Mouse (Mus musculus) gastrocnemius, postnatal 4 days (tissue): ENCODE results near the gene Susd3. TPM values are rescaled to one million over a fixed set of nuclear protein-coding genes. Genes with fewer than 3 reads are reported as not detected.

Experiments used
- DNase-seq, 2 experiments: peaks; one replicate each; pipeline ENCODE4 v3.0.0; 2021 to 2022; ENCODE audit warnings: low spot score in 2 of 2, mixed read lengths in 2 of 2
- long read RNA-seq, 2 experiments: library from polyadenylated mRNA; stranded (forward); transcript quantifications; one replicate each; pipeline ENCODE4 v2.0.0; 2021
- total RNA-seq, 2 experiments: library from RNA; stranded (reverse); gene quantifications; 2 replicates each; pipeline ENCODE4 v1.2.3; 2021

The Susd3 gene
- total RNA-seq: 1 to 10 TPM in 1 of 2 experiments, under 1 TPM in 1; 0.61 to 1.5 TPM
- long read RNA-seq, experiment 1: 0 reads
- long read RNA-seq, experiment 2, partial matches to known transcripts: 0 of 1 reads
- long read RNA-seq, experiment 2, other reads (novel, unspliced or antisense): 0 of 1 reads

GRCm38 (mm10) chr13:49248467-49248862 lies at the start of gene Susd3:
TSS of gene Susd3 (minus strand) at chr13:49248706.
- DNase-seq: no peak

- DNase-seq: no peak
These were observed 47.8 kb upstream of the Susd3 start for GRCm38 (mm10) chr13:49296270-49296669.

- no peak for DNase-seq
These were observed 45.6 kb upstream of the Susd3 start for GRCm38 (mm10) chr13:49294108-49294507.

GRCm38 (mm10) chr13:49291949-49292348 lies 43.4 kb upstream of the Susd3 start:
- no peak for DNase-seq

GRCm38 (mm10) chr13:49291398-49291797 lies 42.9 kb upstream of the Susd3 start:
- DNase-seq: no peak

DNA sequence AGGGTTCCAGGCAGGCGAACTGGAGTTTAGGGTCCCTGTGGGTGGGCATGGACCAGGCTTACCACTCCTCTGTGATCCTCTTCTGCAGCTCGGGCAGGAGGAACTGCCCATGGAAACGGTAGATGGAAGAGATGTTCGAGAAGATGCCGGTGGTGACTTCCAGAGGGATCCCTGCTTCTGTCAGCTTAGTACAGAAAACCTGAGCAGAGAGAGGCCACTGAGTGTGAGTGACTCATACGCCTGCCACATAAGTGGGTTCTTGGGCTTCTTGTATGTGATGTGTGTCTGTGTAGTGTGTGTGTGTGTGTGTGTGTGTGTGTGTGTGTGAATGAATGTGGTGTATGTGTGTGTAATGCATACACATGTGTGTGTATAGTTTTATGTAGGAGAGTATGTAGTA lies 38.7 kb upstream of the Susd3 start:
- no peak for DNase-seq

GRCm38 (mm10) chr13:49286750-49287149 lies 38.2 kb upstream of the Susd3 start:
- DNase-seq: no peak

- no peak for DNase-seq
These were observed 35.2 kb upstream of the Susd3 start for GRCm38 (mm10) chr13:49283686-49284085.

- no peak for DNase-seq
These were observed 33.7 kb upstream of the Susd3 start for GRCm38 (mm10) chr13:49282168-49282567.

- no peak for DNase-seq
These were observed 23.6 kb upstream of the Susd3 start for GRCm38 (mm10) chr13:49271831-49272765.

DNA sequence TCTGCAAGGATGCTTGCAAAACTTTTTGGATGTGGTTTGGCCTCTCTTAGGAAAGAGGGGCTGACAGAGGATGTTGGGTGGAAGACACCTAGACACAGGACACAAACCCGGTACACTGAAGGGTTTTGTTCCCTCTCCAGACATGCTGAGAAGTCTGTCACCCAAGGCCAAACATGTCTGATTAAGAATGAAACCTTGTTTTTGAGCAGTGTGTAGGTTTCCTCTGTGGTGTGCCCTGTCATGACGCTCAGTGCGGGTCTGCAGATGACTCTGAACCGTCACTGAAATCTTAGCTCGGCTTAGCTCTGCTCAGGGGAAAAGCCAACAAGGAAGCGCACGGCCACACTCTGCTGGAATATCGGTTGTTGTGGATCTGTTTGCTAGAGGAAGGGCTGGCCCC lies 22.0 kb upstream of the Susd3 start:
- no peak for DNase-seq

DNA sequence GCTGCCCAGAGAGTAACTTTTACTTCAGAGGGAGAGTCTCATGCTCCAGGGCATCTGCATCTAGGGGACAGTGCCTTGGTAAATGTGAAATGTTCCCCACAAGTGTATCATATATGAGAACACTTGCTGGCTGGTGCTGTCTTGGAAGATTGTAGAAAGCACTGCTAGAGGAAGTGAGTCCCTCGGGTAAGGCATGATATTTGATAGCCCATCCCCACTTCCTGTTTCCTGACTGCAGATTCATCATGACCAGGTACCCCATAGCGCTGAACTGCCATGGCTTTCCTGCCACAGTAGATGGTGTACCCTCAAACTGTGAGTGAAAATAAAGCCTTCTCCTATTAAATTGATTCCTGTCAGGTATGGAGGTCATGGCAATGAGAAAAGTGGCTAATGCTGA lies 19.1 kb upstream of the Susd3 start:
- DNase-seq: no peak

DNA sequence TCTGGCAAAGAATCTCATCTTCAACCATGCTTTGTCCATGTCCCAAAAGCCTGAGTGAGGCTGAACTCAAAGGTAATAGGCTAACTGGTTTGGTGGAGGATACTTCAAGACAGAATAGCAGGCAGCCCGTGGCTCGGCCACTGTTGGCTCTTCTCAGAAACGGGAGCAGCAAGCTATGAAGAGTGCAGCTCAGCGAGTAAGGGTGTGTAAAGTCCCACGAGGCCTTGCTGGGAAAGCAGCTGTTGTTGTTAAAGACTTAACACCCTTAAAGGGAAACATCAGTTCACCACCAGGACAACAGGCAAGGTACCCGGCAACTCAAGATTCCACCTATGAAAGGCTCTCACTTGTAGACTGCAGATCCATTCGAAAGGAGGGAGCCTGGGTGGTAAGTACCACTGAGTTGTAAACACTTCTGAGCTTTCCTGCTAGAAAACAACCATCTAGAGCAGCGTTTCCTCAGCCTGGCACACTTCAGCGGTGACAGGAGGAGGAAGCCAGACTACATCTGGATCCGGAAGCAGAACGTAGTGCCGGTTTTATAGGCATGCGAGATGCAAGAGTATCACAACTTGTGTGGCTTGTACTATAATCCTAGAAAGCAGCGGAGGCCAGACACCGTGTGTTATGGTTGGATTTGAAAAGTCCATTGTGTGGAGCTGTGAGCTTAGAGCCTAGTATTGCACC lies 11.7 kb upstream of the Susd3 start:
- DNase-seq: no peak

GRCm38 (mm10) chr13:49257819-49258313 lies 9.4 kb upstream of the Susd3 start:
- DNase-seq: no peak

DNA sequence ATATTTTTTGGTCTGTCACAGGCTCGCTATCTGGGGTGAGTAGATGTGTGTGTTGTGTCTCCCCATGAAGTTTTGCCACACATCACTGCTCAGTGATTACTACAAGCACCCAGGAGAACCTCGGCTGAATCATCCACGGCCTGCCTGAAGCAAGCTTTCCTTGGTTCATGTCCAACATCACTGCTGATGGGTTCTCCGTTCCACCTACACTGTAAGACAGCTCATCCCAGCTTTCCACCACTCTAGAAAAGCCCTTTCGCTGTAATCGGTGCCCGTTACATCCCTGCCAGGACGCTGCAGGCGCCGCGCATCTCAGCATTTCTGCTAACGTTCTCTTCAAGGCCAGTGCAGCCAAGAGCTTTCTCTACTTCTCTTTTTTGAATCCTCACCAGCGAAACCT lies 4.2 kb upstream of the Susd3 start:
- DNase-seq: no peak

GRCm38 (mm10) chr13:49252113-49252512 lies 3.6 kb upstream of the Susd3 start:
- DNase-seq: no peak

DNA sequence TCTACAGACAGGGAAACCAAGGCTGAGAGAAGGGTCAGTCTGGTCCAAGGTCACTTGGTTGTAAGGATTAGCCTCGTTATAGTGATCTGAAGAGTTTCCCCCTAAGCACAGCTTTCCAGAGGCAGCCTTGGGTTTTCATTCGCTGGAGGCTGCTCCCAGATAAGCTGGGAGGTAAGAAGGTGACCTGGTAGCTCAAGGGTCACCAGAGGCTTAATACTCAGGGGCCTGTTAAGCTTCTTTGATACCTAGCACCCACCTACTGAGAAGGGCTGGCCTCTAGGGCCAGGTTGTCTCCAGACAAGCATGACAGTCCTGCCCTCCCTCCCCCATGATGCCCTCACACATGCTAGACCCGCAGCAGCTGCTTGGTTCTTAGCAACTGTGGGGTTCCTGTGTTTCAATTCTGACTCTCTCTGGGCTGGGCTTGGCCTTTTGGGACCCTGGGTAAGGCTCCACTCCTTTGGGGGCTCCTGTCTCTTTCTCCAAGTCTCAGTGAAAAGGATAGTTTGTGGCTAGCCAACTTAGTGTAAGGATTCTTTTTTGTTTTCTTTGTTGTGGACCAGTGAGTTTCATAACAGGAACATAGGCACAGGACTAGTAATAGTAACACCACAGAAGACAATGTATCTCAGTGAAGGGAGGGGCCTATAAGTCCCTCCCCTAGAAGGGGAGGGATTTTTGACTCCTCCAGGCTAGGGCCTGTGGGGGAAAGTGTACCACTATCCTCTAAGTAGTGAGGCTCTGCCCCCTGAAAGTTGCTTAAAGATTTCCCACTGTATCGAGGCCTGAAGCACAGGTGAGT lies 2.4 kb upstream of the Susd3 start:
- DNase-seq: no peak

GRCm38 (mm10) chr13:49249634-49250033 lies 1.1 kb upstream of the Susd3 start:
- DNase-seq: no peak

DNA sequence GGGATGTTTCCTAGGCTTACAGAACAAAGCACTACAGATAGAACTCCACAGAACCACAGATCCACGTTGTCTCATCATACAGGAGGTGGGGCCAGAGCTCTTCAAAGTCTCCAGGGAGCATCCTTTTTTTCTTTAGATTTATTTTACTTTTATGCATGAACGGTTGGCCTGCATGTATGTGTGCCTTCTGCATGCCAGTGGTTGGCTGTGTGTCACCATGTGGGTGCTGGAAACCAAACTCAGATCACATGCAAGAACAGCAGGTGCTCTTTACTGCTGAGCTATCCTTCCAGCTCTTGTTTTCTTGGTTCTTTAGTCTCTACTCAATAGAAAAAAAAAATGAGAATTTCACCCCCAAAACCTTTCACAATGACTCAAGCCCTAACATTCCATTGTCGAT lies 417 bp upstream of the Susd3 start:
- no peak for DNase-seq

DNA sequence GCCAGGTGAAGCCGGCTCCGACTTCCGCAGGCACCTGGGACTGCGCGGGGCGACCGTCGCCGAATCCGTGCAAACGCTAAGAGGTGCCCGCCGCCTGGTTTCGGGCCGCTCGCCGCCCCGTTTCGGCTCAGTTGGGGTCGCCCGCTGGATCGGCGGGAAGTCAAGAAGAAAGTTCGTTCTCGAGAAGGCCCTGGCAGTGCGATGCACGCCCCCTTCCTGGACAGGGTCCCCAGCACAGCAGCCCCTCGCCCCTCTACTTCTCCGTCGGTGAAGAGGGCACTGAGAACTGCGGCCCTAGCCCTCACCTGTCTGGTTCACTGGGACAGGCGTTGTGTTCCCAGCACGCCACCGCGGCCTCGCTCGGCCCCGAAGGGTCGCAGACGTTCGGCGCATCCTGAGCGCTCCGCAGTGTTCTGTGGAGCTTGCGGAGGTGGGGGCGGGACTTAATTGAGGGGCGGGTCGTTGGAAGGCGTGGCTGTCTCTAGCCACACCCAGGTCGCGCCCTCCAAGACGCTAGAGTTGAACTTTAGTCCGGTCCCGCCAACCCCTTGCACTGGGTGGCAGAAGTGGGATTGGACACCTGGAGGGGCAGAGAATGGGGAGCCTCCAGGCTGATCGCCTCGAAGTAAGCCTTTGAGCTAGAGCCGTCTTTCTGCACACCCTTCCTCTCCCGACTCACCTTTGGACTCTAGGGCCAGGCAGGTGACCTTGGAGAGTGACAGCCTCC lies 603 bp downstream of the Susd3 start:
- peak in 1 of 2 experiments; percentile 23 for DNase-seq
